Mouse (Mus musculus): Measurements from ENCODE around the gene Zbtb34.

GRCm38 (mm10) chr2:33370777-33371647 lies 60.1 kb downstream of the Zbtb34 start, which contains the start of gene Ralgps1:
- TF ChIP-seq USF1 (IDR thresholded peaks at IDR 0.05; ENCODE audit: low read depth) (no peak), CTCF (IDR thresholded peaks at IDR 0.05; ENCODE audit: control insufficient read depth, insufficient read depth, insufficient read length) (no peak), MAX (IDR thresholded peaks at IDR 0.05) (peak; percentile 28), MYOG (IDR thresholded peaks at IDR 0.05; ENCODE audit: control insufficient read depth, extremely low read depth, insufficient read length) (no peak), CEBPB (IDR thresholded peaks at IDR 0.05; ENCODE audit: low read depth) (no peak), FOSL1 (IDR thresholded peaks at IDR 0.05; ENCODE audit: insufficient read depth, low read length, poor library complexity, severe bottlenecking) (no peak), MYOD1 (IDR thresholded peaks at IDR 0.05; ENCODE audit: control insufficient read depth, insufficient read length, low read depth) (no peak)

Data from C2C12 (cell line).